ENCODE assay signal across 18 mouse cellular contexts in genomic region chr13:3769531-3769930, GRCm38 (mm10). TPM values are rescaled to one million over a fixed set of nuclear protein-coding genes. Genes with fewer than 3 reads are reported as not detected.
A peak's percentile ranks its signal among the peaks of the same experiment; 100 is the strongest.
DNase-seq lines count a peak whose midpoint lies in the region; ATAC-seq and TF ChIP-seq lines count a peak whose summit lies in the region.
"Had no signal": no experiment of that assay in that cellular context is flagged by ENCODE, and none has a peak within 500 bp of the region (broad histone marks: within the 10 kb centered on the region; RNA-seq: fewer than 3 reads in every experiment).

No protein-coding gene starts in this region.

- H3K4me1 ChIP-seq in intestine, postnatal 0 days (replicated peaks; ENCODE audit: control insufficient read depth, insufficient read depth, low read length): no peaks in the 10 kb centered on the region; the same call in 1 of the 2 replicates
- peaks cover 19% of the 10 kb centered on the region for H3K4me1 ChIP-seq in intestine, embryonic 16.5 days (ENCODE audit: control insufficient read depth, insufficient read depth, low read length)
- peaks cover 6% of the 10 kb centered on the region; the same call in 1 of the 2 replicates for H3K4me1 ChIP-seq in cortical plate, adult 2 months (ENCODE audit: control insufficient read depth, insufficient read depth, low read length)
- peaks cover 17% of the 10 kb centered on the region; the same call in 1 of the 2 replicates for H3K4me1 ChIP-seq in lung, postnatal 0 days (ENCODE audit: insufficient read depth, low read depth, low read length)
- H3K4me1 ChIP-seq in forebrain, embryonic 13.5 days: peaks cover 10% of the 10 kb centered on the region
- H3K4me1 ChIP-seq: midbrain, embryonic 12.5 days had no signal

- H3K36me3 ChIP-seq in intestine, postnatal 0 days (ENCODE audit: control insufficient read depth, insufficient read depth): no peaks in the 10 kb centered on the region
- no peaks in the 10 kb centered on the region for H3K36me3 ChIP-seq in intestine, embryonic 16.5 days (ENCODE audit: control insufficient read depth, insufficient read depth, low read length)
- H3K36me3 ChIP-seq in lung, postnatal 0 days (ENCODE audit: insufficient read depth, low read length): no peaks in the 10 kb centered on the region
- H3K36me3 ChIP-seq in forebrain, embryonic 13.5 days (ENCODE audit: poor library complexity, severe bottlenecking): no peaks in the 10 kb centered on the region
- H3K36me3 ChIP-seq: intestine, embryonic 15.5 days; midbrain, embryonic 12.5 days had no signal

- peak; percentile 60 for DNase-seq in 416B (ENCODE audit: low read depth)
- DNase-seq in lung, postnatal 0 days (ENCODE audit: low spot score): peak; percentile 65
- DNase-seq in adrenal gland, postnatal 25 days: no peak
- no peak for DNase-seq in thymus, postnatal 36 days
- DNase-seq: cerebellum, adult 11 months; right cerebral cortex, postnatal 25 days; thymus, postnatal 14 days had no signal

- 66% methylated on average over 3 of the region's 3 CpGs for WGBS in intestine, postnatal 0 days
- 76% methylated on average over 3 of the region's 3 CpGs for WGBS in intestine, embryonic 16.5 days
- WGBS in lung, postnatal 0 days: 38% methylated on average over 3 of the region's 3 CpGs
- WGBS in forebrain, embryonic 13.5 days: 87% methylated on average over 3 of the region's 3 CpGs

- no peak overlapping the region for H3K27ac ChIP-seq in intestine, postnatal 0 days (ENCODE audit: low read depth, low read length)
- no peak overlapping the region for H3K27ac ChIP-seq in intestine, embryonic 16.5 days (ENCODE audit: low read length)
- 0 out of 2 replicates have a peak overlapping the region, but pooled peaks have one; percentile 21 for H3K27ac ChIP-seq in cortical plate, adult 2 months (ENCODE audit: insufficient read depth, low read length)
- peak overlapping the region; percentile 43 for H3K27ac ChIP-seq in lung, postnatal 0 days (ENCODE audit: low read length)
- H3K27ac ChIP-seq in forebrain, embryonic 13.5 days: no peak overlapping the region
- H3K27ac ChIP-seq: liver, embryonic 14.5 days; midbrain, embryonic 12.5 days had no signal

- TF ChIP-seq CTCF in intestine, postnatal 0 days (IDR thresholded peaks at IDR 0.05; ENCODE audit: low read depth): no peak
- TF ChIP-seq CTCF in cortical plate, adult 2 months (IDR thresholded peaks at IDR 0.05; ENCODE audit: extremely low read depth, insufficient read depth, low read length): no peak
- TF ChIP-seq CTCF in lung, postnatal 0 days (IDR thresholded peaks at IDR 0.05): no peak

- TF ChIP-seq POLR2A in cortical plate, adult 2 months (IDR thresholded peaks at IDR 0.05; ENCODE audit: extremely low read depth, insufficient read depth, low read length): no peak

- peak; percentile 53; the same call in 1 of the 2 replicates for TF ChIP-seq EP300 in lung, postnatal 0 days (IDR thresholded peaks at IDR 0.05)

- H3K4me2 ChIP-seq in intestine, postnatal 0 days (replicated peaks; ENCODE audit: low read depth): no peak overlapping the region
- no peak overlapping the region for H3K4me2 ChIP-seq in intestine, embryonic 16.5 days (ENCODE audit: low read depth, low read length)
- no peak overlapping the region for H3K4me2 ChIP-seq in lung, postnatal 0 days (replicated peaks; ENCODE audit: low read depth, low read length)
- H3K4me2 ChIP-seq in forebrain, embryonic 13.5 days: no peak overlapping the region
- H3K4me2 ChIP-seq: intestine, embryonic 15.5 days; midbrain, embryonic 12.5 days had no signal

- H3K27me3 ChIP-seq in intestine, postnatal 0 days (replicated peaks; ENCODE audit: control insufficient read depth, insufficient read depth, low read length): no peaks in the 10 kb centered on the region
- no peaks in the 10 kb centered on the region for H3K27me3 ChIP-seq in intestine, embryonic 16.5 days (replicated peaks; ENCODE audit: control insufficient read depth, insufficient read depth, low read length)
- H3K27me3 ChIP-seq in lung, postnatal 0 days (replicated peaks; ENCODE audit: insufficient read depth, low read length): no peaks in the 10 kb centered on the region
- no peaks in the 10 kb centered on the region for H3K27me3 ChIP-seq in forebrain, embryonic 13.5 days
- H3K27me3 ChIP-seq: intestine, embryonic 15.5 days; midbrain, embryonic 12.5 days had no signal

- H3K9ac ChIP-seq in intestine, postnatal 0 days (ENCODE audit: low read depth, low read length): no peak overlapping the region
- no peak overlapping the region for H3K9ac ChIP-seq in intestine, embryonic 16.5 days (ENCODE audit: low read depth, low read length)
- no peak overlapping the region for H3K9ac ChIP-seq in lung, postnatal 0 days (replicated peaks; ENCODE audit: low read depth)
- no peak overlapping the region for H3K9ac ChIP-seq in forebrain, embryonic 13.5 days
- H3K9ac ChIP-seq: intestine, embryonic 15.5 days; liver, embryonic 14.5 days; midbrain, embryonic 12.5 days had no signal

- ATAC-seq in intestine, postnatal 0 days: 0 out of 2 replicates have a peak, but pooled peaks have one; percentile 8
- ATAC-seq in intestine, embryonic 16.5 days: no peak
- ATAC-seq in lung, postnatal 0 days: peak; percentile 46
- no peak for ATAC-seq in forebrain, embryonic 13.5 days
- ATAC-seq: CD4-positive, CD25-positive, alpha-beta regulatory T cell, adult 4 months had no signal

- H3K4me3 ChIP-seq in intestine, postnatal 0 days (ENCODE audit: low read depth, low read length): no peak overlapping the region
- H3K4me3 ChIP-seq in intestine, embryonic 16.5 days (ENCODE audit: low read length): no peak overlapping the region
- no peak overlapping the region for H3K4me3 ChIP-seq in cortical plate, adult 2 months (ENCODE audit: insufficient read depth, low read length)
- H3K4me3 ChIP-seq in lung, postnatal 0 days (ENCODE audit: low read depth, low read length): no peak overlapping the region
- H3K4me3 ChIP-seq in forebrain, embryonic 13.5 days: no peak overlapping the region
- H3K4me3 ChIP-seq: intestine, embryonic 15.5 days; midbrain, embryonic 12.5 days; myocyte had no signal

- H3K9me3 ChIP-seq in intestine, postnatal 0 days (ENCODE audit: control insufficient read depth): no peaks in the 10 kb centered on the region
- H3K9me3 ChIP-seq in intestine, embryonic 16.5 days (ENCODE audit: control insufficient read depth, low read length): no peaks in the 10 kb centered on the region
- H3K9me3 ChIP-seq in lung, postnatal 0 days (ENCODE audit: low read length): no peaks in the 10 kb centered on the region
- no peaks in the 10 kb centered on the region for H3K9me3 ChIP-seq in forebrain, embryonic 13.5 days (replicated peaks)
- H3K9me3 ChIP-seq: intestine, embryonic 15.5 days; midbrain, embryonic 12.5 days had no signal

RNA-seq across cellular contexts. Expression of gene Calml3, which starts 34.6 kb away (rescaled TPM):
- polyA plus RNA-seq in intestine, postnatal 0 days (2015; fragmentation: Nextera tagmentation; extraction: Ambion mirVana): not detected in 2 replicates
- polyA plus RNA-seq in intestine, embryonic 16.5 days (2015; fragmentation: Nextera tagmentation; extraction: Ambion mirVana): not detected in 2 replicates
- not detected in 2 replicates for polyA plus RNA-seq in cortical plate, adult 2 months (2012; rRNA removed)
- 0.19 and 0.21 TPM in 2 replicates for polyA plus RNA-seq in lung, postnatal 0 days (2015; fragmentation: Nextera tagmentation; extraction: Ambion mirVana)
- not detected in 2 replicates for polyA plus RNA-seq in forebrain, embryonic 13.5 days (2015; fragmentation: Nextera tagmentation; extraction: Ambion mirVana)
- not detected in 2 replicates for total RNA-seq in adrenal gland, postnatal 25 days (2021)
- total RNA-seq: heart, adult 18-20 months; heart, postnatal 25 days had no signal
- polyA plus RNA-seq: CD4-positive, CD25-positive, alpha-beta regulatory T cell, adult 4 months; intestine, embryonic 15.5 days; liver, embryonic 14.5 days; midbrain, embryonic 12.5 days had no signal

Comparison
In these comparisons a context has a peak if more than half of its experiments do, and no peak if none do; other contexts are left out.
1. ATAC-seq: peak in intestine, postnatal 0 days (single experiment) and lung, postnatal 0 days (single experiment); none in intestine, embryonic 16.5 days (single experiment) and forebrain, embryonic 13.5 days (single experiment).
2. H3K27ac ChIP-seq: peak in cortical plate, adult 2 months (single experiment) and lung, postnatal 0 days (single experiment); none in intestine, postnatal 0 days (single experiment), intestine, embryonic 16.5 days (single experiment) and forebrain, embryonic 13.5 days (single experiment).
3. DNase-seq: peak in 416B (single experiment) and lung, postnatal 0 days (single experiment); none in adrenal gland, postnatal 25 days (single experiment) and thymus, postnatal 36 days (0 of 2).